Mouse (Mus musculus): ENCODE data around the gene Gpr37l1. TPM values are rescaled to one million over a fixed set of nuclear protein-coding genes. Genes with fewer than 3 reads are reported as not detected.

Gene Gpr37l1
- polyA plus RNA-seq (2015; fragmentation: Nextera tagmentation; extraction: Ambion mirVana), result not detected in 2 replicates

DNA sequence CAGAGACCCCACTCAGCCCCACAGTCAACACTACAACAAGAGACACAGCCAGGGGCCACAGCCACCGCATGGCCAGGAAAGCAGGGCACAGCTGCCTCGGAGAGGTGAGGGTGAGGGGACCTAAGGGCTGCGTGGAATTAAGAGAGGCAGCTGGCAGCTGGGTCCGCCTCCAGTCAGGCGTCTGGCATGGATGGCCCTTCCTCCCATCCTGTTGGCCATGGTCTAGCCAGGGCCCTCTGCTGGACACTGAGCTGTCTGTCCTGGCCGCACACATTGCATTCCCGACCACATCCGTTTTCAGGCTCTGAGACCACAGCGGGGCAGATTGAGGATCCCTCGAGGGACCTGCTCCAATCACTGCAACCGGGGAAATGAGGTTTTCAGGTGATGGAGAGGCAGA lies at the start of gene Gpr37l1:
Gpr37l1 (minus strand) TSS at position 247 of the 400 bp plus-strand sequence.
- WGBS, result 69% methylated on average over 11 of the region's 11 CpGs
- H3K36me3 ChIP-seq, result no peaks in the 10 kb centered on the region
- H3K27ac ChIP-seq (replicated peaks), result no peak within 1 kb of the TSS
- H3K9me3 ChIP-seq, result no peaks in the 10 kb centered on the region
- H3K9ac ChIP-seq, result no peak within 1 kb of the TSS
- no peak within 1 kb of the TSS for H3K4me2 ChIP-seq
- H3K4me3 ChIP-seq, result no peak within 1 kb of the TSS
- ATAC-seq (ENCODE audit: extremely low read depth, insufficient number of reproducible peaks, low FRiP score, low TSS enrichment), result no peak
- peaks cover 84% of the 10 kb centered on the region for H3K27me3 ChIP-seq (replicated peaks)
- H3K4me1 ChIP-seq, result peaks cover 12% of the 10 kb centered on the region

DNA sequence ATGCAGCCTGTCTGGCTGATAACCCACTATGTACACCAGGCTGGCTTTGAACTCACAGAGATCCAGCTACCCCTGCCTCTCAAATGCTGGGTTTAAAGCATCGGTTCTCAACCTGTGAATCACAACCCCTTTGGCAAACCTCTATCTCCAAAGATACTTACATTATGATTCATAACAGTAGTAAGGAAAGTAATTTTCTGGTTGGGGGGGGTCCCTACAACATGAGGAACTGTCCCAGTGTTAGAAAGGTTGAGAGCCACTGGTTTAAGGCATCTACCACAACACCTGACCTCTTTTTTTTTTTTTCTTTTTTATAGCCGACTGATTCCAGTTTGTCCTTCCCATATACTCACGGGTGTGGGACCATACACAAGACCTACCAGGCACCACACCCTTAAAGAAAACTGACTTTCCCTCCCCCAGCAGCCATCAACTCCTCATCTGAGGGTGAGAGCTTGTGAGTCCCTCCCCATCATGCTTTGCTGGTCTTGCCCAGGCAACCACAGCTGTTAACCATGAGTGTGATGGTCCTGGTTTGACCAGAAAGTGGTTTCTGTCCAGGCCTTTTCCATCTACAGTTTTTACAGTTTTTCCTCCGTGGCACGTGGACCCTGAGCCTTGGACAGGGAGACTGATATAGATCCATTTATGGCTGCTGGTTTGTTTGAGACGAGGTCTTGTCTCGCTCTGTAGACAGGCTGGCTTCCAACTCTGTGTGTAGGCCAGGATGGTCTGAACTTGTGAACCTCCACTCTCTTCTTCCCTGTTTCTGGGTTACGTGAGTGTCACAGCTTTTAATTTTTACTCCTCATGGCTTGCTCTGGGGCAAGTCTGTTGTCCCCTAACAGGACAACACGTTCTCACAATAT lies 46.5 kb upstream of the Gpr37l1 start:
- no peaks in the 10 kb centered on the region for H3K4me1 ChIP-seq

DNA sequence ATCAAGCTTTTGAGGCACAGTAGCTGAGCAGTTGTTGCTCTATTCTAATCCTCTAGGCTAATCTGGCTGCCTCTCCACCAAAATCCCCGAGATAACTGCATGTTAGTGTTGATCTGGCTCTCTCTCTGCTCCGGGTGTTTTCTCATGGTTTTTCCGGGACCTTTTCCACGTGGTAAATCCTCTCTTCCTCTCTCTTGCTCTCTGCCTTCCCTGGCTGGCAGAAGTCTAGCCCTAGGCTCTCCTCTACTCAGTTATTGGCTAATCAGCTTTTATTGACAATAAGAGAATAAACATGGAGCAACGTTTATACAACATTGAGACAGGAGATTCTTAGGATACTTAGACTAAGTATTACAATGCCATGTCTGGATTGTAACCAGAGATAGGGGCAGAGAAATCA lies 42.9 kb upstream of the Gpr37l1 start:
- 33% methylated on average over 5 of the region's 5 CpGs for WGBS
- no peaks in the 10 kb centered on the region for H3K9me3 ChIP-seq
- no peak overlapping the region for H3K27ac ChIP-seq (replicated peaks)
- no peaks in the 10 kb centered on the region for H3K36me3 ChIP-seq
- no peak overlapping the region for H3K4me2 ChIP-seq
- H3K27me3 ChIP-seq (replicated peaks), result peaks cover 36% of the 10 kb centered on the region
- no peak for ATAC-seq (ENCODE audit: extremely low read depth, insufficient number of reproducible peaks, low FRiP score, low TSS enrichment)
- no peak overlapping the region for H3K4me3 ChIP-seq
- peaks cover 2% of the 10 kb centered on the region for H3K4me1 ChIP-seq
- no peak overlapping the region for H3K9ac ChIP-seq

More for the DNA sequence above, 46.5 kb upstream of the Gpr37l1 start:
- no peak overlapping the region for H3K27ac ChIP-seq (replicated peaks)
- H3K4me2 ChIP-seq, result no peak overlapping the region
- no peaks in the 10 kb centered on the region for H3K9me3 ChIP-seq
- WGBS, result 75% methylated on average over 9 of the region's 9 CpGs
- no peak overlapping the region for H3K4me3 ChIP-seq
- peaks cover 25% of the 10 kb centered on the region; the same call in 1 of the 2 replicates for H3K27me3 ChIP-seq (replicated peaks)
- no peak for ATAC-seq (ENCODE audit: extremely low read depth, insufficient number of reproducible peaks, low FRiP score, low TSS enrichment)
- no peaks in the 10 kb centered on the region for H3K36me3 ChIP-seq
- no peak overlapping the region for H3K9ac ChIP-seq

DNA sequence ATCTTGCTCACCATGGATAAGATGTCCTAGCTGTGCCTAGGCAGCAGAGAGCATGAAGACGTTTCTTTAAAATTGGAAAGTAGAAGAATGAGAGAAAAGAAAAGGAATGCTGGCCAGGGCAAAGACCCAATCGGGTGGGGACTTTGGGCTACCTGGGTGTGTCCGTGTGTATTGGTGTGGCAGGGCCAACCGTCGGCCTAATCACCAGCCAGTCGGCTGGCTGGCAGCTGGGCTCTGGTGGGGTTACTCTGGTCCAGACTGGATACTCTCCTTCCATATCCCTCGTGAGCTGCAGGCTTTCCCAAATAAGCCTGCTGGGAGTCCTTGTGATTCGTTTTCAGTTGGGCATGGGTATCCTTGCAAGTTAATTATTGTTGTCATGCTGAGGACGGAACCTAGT lies 41.2 kb upstream of the Gpr37l1 start:
- no peak overlapping the region for H3K9ac ChIP-seq

DNA sequence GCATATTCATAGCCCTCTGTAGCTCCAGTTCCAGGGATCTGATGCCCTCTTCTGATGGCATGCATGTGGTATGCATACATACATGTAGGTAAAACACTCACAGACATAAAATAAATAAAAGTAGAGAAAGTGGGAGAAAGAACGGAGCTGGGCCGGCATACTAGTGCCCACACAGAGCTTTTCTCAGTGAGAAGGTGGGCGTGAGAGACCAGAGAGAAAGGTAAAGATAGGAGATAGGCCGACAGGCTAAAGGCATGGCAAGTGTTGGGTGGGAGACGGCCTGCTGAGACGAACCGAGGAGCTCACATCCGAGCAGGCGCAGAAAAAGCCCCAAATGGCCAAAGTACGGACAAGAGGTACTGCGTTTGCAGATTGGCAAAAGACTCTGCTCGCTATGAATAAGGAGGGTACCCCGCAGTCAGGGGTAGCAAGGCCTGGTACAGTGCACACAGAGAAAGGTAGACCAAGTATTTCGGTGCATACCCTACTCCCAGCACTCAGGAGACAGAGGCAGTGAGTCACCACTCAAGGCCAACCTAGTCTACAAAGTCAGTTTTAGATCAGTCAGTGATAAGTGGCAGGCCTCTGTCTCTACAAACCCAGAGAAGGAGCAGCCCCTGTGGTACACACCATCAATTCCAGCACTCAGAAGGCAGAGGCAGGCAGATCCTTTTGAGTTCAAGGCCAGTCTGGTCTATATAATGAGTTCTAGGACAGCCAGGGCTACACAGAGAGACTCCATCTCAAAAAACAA lies 39.3 kb upstream of the Gpr37l1 start:
- 86% methylated on average over 14 of the region's 14 CpGs for WGBS
- no peak overlapping the region for H3K27ac ChIP-seq (replicated peaks)
- H3K36me3 ChIP-seq, result no peaks in the 10 kb centered on the region
- H3K4me3 ChIP-seq, result no peak overlapping the region
- no peak for ATAC-seq (ENCODE audit: extremely low read depth, insufficient number of reproducible peaks, low FRiP score, low TSS enrichment)
- no peak overlapping the region for H3K4me2 ChIP-seq
- H3K9me3 ChIP-seq, result no peaks in the 10 kb centered on the region
- H3K4me1 ChIP-seq, result peaks cover 17% of the 10 kb centered on the region
- H3K9ac ChIP-seq, result no peak overlapping the region
- peaks cover 59% of the 10 kb centered on the region for H3K27me3 ChIP-seq (replicated peaks)

More for the DNA sequence above, 41.2 kb upstream of the Gpr37l1 start:
- WGBS, result 68% methylated on average over 9 of the region's 9 CpGs
- H3K27ac ChIP-seq (replicated peaks), result no peak overlapping the region
- no peak overlapping the region for H3K4me3 ChIP-seq
- no peak overlapping the region for H3K4me2 ChIP-seq
- peaks cover 17% of the 10 kb centered on the region for H3K4me1 ChIP-seq
- H3K36me3 ChIP-seq, result no peaks in the 10 kb centered on the region
- H3K27me3 ChIP-seq (replicated peaks), result peaks cover 40% of the 10 kb centered on the region
- ATAC-seq (ENCODE audit: extremely low read depth, insufficient number of reproducible peaks, low FRiP score, low TSS enrichment), result no peak
- no peaks in the 10 kb centered on the region for H3K9me3 ChIP-seq

DNA sequence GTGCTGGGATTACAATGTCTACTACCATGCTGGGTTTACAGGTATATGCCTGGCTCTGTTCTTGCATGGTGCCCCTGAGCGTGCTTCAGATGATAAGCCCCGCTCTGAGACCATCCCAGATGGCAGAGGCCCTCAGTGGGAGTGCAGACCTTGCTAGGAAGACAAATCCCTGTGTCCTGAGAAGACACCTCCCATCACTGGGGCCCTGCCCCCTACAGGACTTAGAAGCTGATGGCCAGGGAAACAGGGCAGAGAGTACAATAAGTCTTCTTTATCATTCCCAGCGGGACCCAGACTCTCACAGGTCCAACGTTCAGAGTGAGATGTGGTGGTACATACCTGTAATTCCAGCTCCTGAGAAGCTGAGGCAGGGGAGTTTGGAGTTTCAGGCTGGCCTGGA lies 37.8 kb upstream of the Gpr37l1 start:
- Histone ChIP-seq H3K36me3 (no peaks in the 10 kb centered on the region), H3K4me2 (no peak overlapping the region), H3K27ac (replicated peaks) (no peak overlapping the region), H3K4me1 (peaks cover 17% of the 10 kb centered on the region), H3K9me3 (no peaks in the 10 kb centered on the region), H3K27me3 (replicated peaks) (peaks cover 71% of the 10 kb centered on the region), H3K4me3 (no peak overlapping the region), H3K9ac (no peak overlapping the region)
- no peak for ATAC-seq (ENCODE audit: extremely low read depth, insufficient number of reproducible peaks, low FRiP score, low TSS enrichment)
- WGBS, result 44% methylated on average over 4 of the region's 4 CpGs

DNA sequence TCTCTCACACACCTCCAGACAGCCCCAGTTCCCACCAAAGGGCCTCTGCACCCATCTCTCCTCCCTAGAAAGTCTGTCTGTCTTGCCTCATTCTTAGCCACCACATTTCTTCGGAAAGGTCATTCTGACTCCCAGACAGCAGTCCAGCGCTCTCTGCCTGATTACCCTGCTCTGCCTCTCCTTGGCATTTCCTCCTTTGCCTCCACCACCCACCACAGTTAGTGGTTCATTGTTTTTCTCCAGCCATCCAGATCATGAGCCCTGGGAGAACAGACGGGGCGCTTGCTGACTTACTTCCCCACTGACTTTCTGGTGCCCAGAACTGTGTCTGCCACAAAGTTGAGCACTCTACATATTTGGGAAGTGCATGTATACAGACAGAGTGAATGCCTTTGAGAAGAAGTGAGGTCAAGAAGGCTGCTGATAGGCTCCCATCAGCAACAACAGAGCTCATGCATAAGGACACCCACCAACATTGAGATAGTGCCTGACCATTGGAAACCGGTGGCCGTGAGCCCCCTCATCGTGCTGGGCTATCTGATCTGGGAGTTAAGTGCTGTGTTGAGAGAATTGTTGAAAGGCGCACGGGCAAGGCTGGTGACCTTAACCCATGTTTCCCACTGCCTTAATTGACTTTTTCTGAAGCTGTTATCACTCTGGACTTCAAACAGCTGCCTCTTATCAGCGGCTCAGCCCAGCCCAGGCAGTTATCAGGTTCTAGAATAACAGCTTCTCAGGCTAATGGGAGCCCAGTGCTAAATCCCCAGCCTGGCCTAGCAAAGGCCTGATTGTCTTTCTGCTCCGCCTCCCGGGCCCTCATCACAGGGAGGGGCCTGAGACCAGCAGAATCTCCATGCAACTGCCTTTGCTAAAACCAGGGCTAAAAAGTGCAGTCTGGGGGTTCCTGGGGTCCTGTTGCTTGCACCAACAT lies 37.0 kb upstream of the Gpr37l1 start:
- Histone ChIP-seq H3K4me2 (no peak overlapping the region), H3K4me1 (peaks cover 20% of the 10 kb centered on the region), H3K9ac (no peak overlapping the region), H3K27me3 (replicated peaks) (peaks cover 75% of the 10 kb centered on the region), H3K36me3 (no peaks in the 10 kb centered on the region), H3K9me3 (no peaks in the 10 kb centered on the region), H3K27ac (replicated peaks) (no peak overlapping the region), H3K4me3 (no peak overlapping the region)
- ATAC-seq (ENCODE audit: extremely low read depth, insufficient number of reproducible peaks, low FRiP score, low TSS enrichment), result no peak
- 10% methylated on average over 12 of the region's 12 CpGs for WGBS

DNA sequence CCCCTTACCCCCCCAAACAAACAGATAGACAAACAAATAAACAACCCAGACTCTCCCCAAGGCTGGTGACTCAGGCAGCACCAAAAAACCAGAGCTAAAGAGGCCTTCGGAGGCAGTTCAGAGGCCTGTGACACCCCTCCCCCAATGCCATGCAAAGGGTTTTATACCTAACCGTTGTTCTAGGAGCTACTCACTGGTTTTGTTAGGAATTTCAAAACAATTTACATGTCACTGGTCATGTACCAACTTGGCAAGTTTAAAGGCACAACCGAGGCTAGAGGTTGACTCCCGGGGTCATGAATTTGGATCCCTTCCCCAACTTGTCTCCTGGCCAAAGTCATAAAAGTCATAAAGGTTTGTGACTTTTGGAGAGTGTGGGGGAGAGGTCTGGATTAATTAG lies 32.9 kb upstream of the Gpr37l1 start:
- 82% methylated on average over 4 of the region's 4 CpGs for WGBS
- Histone ChIP-seq H3K4me1 (peaks cover 25% of the 10 kb centered on the region), H3K9me3 (no peaks in the 10 kb centered on the region), H3K36me3 (no peaks in the 10 kb centered on the region), H3K27me3 (replicated peaks) (peaks cover 76% of the 10 kb centered on the region), H3K4me2 (no peak overlapping the region), H3K9ac (no peak overlapping the region), H3K27ac (replicated peaks) (no peak overlapping the region), H3K4me3 (no peak overlapping the region)
- no peak for ATAC-seq (ENCODE audit: extremely low read depth, insufficient number of reproducible peaks, low FRiP score, low TSS enrichment)

DNA sequence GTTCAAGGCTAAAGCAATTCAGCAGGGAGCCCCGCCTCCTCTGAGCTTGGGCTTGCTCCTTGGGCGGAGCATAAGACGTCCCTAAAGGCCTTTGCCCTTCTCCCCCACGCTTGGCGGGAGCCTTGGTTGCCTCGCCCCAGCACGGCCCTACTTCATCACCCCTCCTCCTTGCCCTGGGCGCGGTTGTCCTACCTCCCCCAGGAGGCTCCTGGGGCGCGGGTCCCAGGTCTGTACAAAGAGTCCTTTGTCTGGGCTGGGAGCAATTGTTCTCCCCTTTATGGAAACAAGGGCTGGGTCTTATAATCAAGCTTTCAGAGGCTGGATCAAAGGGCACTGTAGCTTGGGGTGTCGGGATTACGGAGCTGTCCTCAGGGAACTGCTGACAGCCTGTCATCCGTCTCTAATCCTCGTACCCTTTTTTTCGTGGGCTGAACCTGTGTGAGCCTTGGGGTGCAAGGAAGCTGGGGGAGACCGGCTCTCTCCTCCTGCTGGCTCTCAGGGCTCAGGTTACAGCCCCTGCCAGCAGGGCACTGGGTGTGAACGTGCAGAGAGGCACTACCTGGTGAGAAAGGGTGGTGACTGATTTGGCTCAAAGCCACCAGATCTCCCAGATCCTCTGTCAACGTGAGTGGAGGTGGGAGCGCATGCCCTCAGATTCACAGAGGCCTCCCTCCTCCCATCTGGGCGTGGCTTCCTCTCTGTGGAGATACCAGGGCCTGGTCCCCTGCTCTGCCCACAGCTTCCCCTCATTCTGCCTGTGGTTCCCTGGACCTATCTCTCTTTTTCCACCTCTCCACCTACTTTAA lies 31.7 kb upstream of the Gpr37l1 start:
- peak overlapping the region; percentile 57 for H3K4me2 ChIP-seq
- WGBS, result 4% methylated on average over 21 of the region's 21 CpGs
- H3K4me3 ChIP-seq, result peak overlapping the region; percentile 26
- no peak overlapping the region for H3K27ac ChIP-seq (replicated peaks)
- no peaks in the 10 kb centered on the region for H3K9me3 ChIP-seq
- H3K9ac ChIP-seq, result peak overlapping the region; percentile 42
- ATAC-seq (ENCODE audit: extremely low read depth, insufficient number of reproducible peaks, low FRiP score, low TSS enrichment), result no peak
- H3K36me3 ChIP-seq, result no peaks in the 10 kb centered on the region
- H3K4me1 ChIP-seq, result peaks cover 13% of the 10 kb centered on the region
- H3K27me3 ChIP-seq (replicated peaks), result peaks cover 73% of the 10 kb centered on the region

DNA sequence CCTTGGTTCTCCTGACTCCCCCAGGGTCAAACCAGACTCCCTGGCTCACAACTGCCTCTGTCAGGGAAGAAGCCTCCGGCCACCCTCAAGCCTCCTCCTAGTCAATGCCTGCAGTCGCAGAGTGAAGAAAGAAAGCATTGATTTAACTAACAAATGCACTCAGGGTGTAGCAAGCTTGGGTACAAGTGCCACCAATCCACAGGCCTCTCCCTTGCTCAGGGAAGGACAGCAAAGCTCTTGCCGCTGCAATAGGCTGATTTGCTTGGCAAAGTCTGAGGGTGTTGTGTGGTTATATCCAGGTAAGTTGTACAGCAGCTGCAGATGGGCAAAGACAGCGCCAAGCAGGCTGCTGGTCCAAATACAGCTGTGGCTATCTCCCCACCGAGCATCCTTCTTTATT lies 30.9 kb upstream of the Gpr37l1 start:
- ATAC-seq (ENCODE audit: extremely low read depth, insufficient number of reproducible peaks, low FRiP score, low TSS enrichment), result no peak
- H3K9ac ChIP-seq, result no peak overlapping the region
- H3K27ac ChIP-seq (replicated peaks), result no peak overlapping the region
- peaks cover 10% of the 10 kb centered on the region for H3K4me1 ChIP-seq
- peaks cover 73% of the 10 kb centered on the region for H3K27me3 ChIP-seq (replicated peaks)
- 50% methylated on average over 5 of the region's 5 CpGs for WGBS
- no peaks in the 10 kb centered on the region for H3K36me3 ChIP-seq
- no peaks in the 10 kb centered on the region for H3K9me3 ChIP-seq
- H3K4me2 ChIP-seq, result no peak overlapping the region
- H3K4me3 ChIP-seq, result no peak overlapping the region
